Mouse (Mus musculus): ENCODE measurements around the gene Gm21985.
A peak's percentile ranks its signal among the peaks of the same experiment; 100 is the strongest.

Gene Gm21985

DNA sequence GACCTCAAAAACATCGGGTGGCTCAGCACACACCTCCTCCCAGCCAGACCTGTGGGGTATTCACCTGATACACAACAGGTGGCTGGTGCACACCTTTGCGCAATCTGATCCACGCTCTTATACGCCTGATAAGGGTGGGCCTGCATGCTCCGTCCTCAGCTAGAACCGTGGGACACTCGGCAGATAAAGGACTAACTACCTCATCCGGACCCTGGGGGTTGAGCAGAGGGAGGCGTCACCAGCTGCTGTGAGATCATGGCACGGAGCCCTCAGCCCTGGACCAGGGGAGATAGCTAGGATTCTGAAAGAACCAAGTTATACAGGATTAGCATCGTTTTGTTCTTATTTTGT lies at the start of gene Gm21985:
Gm21985 (plus strand) TSS at position 73 of the 351 bp plus-strand sequence.
- peak; percentile 61 for DNase-seq (ENCODE audit: low spot score)

DNA sequence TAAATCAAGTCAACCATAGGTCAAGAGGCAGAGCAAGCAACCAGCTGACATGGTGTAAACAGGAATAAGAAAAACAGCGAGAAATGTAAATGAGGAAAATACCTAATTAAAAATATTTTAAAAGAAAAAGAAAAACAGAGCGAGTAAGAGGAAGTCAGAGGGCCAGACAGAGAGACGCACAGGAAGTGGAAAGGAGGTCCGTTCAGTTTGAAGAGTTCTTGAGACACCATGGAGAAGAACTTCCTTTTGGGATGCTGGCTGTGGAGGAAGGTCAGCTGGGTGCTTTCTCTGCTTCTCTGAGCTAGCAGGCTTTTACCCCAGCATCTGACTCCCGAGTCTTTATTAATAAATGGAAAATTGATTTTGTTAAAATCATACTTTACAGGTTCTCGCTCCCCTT lies 48.5 kb upstream of the Gm21985 start:
- no peak for DNase-seq (ENCODE audit: low spot score)

DNA sequence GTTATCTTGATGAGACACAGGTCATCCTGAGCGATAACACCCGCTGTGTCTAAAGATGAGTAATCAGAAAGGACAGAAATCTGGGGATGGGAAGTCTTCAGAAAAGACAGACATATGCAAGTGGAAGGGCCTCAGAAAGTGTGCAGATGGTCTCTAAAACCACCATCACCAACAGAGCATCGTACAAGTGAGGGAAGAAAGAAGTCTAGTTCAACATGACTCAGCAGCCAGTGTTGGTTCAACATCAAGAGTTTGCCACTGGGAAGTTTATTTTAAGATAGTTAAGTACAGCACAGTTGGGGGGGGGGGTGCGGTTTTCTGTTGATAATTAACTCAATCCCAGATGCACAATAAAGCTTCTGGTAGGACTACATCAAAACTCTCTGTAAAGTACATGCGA lies 45.2 kb upstream of the Gm21985 start:
- no peak for DNase-seq (ENCODE audit: low spot score)

DNA sequence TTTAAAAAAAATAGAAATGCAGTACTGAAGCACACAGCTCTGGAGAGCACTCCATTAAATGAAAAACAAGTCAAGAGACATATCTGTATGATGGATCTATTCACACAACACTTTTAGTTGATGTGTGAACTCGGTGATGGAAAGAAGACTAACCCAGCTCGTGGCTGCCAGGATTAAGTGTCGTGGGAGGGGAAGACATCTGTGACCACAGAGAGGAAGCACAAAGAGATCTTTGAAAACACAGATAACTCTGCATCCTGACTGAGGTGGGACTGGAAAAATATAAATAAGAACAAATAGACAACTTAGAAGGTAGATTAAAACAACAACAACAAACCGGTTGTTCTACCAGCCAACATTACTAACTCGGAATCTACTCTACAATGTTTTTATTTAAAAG lies 43.5 kb upstream of the Gm21985 start:
- DNase-seq (ENCODE audit: low spot score) = no peak

DNA sequence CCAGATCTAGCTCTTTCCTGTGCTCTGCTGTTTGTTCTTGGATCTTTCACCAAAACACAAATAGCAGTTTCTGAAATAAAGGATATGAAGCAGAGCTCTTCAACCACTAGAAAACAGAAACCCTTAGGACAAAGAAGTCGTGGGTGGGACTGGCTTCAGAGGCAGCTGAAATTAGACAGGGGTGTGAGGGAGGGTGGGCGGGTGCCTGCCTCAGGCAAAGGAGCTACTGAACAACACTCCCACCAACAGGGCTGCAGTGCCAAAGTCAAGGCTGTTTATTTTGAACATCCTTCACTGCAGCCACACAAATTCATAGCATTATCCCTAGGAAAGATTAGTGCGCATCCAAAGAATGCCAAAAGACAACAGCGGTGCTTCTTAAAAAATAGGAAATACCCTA lies 41.8 kb upstream of the Gm21985 start:
- no peak for DNase-seq (ENCODE audit: low spot score)

DNA sequence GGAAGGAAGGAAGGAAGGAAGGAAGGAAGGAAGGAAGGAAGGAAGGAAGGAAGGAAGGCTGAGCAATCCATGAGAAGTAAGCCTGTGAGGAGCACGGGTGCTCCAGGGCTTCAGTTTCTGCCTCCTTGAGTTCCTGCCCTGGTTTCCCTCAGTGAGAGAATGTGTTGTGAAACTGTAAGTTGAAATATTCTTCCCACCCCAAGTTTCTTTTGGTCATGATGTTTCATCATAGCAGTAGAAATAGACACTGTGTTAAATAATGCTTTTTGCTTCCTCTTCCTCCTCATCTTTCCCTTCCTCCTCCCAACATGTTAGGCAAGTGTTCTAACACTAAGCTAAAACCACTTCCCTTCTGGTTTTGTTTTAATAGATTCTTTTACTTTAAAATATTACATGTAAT lies 33.5 kb upstream of the Gm21985 start:
- DNase-seq (ENCODE audit: low spot score) = no peak

DNA sequence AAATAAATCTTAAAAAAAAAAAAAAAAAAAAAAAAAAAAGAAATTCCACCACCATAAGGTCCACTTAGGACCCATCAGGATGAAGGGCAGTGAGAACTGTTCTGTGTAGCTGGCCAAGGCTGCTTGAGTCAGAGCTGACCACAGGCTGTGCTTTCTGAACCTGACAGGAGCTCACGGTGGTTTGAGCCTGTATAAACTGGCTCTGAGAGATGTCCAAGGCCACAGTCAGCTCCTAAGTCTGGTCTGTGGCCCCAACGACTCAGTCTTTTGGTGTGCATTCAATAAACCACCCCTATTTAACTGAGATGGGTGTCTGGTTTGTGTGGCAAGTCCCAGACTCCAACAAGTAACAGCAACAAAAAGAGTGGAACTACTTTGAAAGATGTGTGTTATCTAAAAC lies 29.5 kb upstream of the Gm21985 start:
- DNase-seq (ENCODE audit: low spot score) = no peak

DNA sequence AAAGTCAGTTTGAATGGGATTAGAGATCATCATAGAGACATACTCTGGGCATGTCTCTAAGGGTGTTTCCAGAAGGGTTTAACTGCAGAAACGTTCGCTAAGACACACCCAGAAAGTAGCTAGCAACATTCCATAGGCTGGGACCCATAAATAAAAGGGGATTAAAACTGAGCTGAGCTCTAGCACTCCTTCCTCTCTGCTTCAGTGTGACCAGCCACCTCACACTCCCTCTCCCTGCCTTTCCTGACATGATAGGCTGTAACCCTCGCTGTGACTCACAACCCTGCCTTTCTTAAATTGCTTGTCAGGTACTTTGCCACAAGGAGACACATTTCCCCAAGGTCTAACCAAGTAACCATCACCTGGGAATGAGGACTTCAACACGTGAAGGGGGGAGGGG lies 28.1 kb upstream of the Gm21985 start:
- DNase-seq (ENCODE audit: low spot score) = no peak

DNA sequence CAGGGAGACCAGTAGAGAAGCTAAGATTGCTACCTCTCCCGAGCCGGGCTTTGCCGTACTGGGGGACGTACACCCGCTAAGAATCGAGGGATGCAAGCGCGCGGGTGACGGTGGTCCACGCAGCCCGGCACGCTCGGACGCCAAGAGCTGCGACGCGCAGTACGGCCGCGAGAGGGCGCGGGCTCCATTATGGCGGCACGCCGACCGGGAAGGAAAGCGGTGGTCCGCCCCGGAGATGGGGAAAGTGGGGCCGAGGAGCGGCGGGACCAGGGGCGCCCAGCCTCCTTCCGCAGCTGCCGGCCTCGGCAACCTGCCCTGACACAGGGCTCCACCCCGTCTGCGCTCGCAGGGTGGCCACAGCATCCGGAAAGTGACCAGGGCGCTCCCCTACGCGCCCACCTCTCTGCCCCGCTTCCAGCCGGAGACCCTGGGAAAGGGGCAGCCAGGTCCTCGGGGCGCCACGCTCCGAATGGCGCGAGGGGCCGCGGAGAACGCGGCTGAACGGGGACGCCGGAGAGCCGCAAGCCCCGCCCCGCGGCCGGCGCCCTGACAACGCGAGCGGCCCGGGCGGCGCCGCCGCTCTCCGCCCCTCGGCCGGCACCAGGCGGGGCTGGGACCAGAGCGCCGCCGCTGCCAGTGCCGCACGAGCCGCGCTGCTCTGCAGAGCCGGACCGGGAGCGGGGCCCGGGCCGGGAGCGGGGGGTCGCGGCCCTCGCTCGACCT lies 26.7 kb upstream of the Gm21985 start, which contains the start of gene Lpcat4:
Lpcat4 (plus strand) TSS at position 257 of the 723 bp plus-strand sequence.
- DNase-seq (ENCODE audit: low spot score) = peak; percentile 87

DNA sequence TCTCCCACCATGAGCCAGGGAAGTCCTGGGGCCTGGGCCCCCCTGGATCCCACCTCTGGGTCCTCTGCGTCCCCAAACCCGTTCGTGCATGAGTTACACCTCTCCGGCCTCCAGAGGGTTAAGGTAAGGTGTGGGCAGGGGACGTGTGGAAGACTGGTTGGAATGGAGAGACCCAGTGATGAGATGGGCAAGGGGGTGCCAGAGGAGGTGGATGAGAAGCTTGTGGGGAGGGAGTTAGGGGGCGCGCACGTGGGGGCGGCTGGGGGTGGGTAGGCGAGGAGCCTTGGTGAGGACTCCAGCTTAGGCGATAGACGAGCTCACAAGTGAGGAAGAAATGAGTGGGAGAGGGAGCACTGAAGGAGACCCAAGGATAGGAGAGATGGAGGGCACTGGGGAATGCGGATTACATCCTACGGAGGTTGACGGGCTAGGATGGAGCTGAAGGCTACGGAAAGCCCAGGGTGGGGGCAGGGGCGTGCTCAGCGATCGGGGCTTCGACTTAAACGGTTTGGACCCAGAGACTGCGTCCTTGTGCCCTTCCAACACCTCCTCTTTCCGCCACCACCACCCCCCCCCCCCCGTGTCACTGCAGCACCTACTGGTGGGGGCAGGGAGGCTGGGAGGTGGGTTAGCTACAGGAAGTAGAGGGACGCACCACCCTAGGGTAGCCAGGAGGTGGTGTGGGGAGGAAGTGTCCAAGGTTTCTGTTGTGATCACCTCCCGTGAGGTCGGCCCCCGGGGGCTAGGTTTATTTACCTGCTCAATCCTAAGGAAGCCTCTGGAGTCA lies 26.0 kb upstream of the Gm21985 start:
- no peak for DNase-seq (ENCODE audit: low spot score)

DNA sequence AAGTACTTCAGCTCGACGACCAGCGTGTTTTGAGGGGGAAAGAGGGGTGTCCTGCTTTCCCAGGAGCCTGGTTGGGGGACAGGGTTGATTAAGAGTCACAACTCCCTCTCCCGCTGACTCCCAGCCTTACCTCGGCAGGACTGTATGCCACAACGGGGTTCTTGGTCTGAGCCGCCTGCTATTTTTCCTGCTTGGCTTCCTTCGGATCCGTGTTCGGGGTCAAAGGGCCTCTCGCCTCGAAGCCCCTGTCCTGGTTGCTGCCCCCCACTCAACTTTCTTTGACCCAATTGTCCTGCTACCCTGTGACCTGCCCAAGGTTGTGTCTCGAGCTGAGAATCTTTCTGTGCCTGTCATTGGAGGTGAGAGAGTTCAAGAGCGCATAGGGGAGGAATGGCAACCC lies 24.3 kb upstream of the Gm21985 start:
- DNase-seq (ENCODE audit: low spot score) = no peak

DNA sequence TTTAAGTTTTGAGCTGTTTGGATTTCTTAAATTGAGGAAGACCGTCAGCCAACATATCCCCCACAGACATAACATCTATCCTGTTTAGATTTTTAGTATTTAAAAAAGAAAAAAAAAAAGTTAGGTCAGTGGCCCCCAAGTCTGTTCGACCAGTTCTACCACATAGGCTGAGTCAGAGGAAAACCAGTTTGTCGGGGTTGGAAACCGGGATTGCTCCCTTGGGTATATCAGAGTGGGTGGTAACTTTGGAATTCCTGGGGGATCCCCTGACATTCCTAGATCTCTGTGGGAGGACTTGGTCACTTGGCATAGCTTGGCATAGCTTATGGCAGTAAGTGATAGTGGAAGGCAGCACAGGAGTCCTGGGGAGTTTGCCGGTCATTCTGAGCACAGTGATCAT lies 20.8 kb upstream of the Gm21985 start:
- no peak for DNase-seq (ENCODE audit: low spot score)

DNA sequence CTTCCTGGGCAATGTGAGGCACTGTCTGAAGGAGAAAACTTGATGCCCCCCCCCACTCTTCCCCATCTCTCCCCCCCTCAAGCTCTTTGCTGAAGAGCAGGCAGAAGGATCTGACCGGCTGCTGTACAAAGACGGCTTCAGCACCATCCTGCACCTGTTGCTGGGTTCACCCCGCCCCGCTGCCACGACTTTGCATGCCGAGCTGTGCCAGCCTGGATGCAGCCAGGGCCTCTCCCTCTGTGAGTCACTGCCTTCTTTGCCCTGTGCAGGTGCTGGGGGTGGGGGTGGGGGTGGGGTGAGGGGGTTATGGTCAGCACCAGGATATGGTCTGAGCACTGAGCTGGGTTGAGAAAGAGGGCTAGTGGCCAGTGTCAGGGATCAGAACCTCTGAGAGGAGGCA lies 19.9 kb upstream of the Gm21985 start:
- DNase-seq (ENCODE audit: low spot score) = no peak

DNA sequence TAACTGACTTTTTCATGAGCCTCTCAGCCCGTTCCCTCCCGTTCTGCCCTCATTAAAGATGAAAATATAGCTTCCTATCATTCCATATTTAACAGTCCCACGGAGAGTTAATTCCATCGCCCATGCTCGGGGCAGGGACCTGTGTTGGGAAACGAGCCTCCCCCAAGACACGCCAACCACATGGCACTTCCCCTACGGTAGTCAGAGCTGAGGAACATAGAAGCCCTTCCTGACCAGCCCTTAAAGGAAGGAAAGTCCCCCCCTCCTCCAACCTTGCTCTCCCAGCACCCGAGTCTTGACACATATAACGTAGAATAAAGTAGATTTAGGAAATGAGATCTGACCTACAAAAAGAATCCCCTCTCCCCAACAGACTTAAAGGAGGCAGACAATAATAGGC lies 18.8 kb upstream of the Gm21985 start:
- DNase-seq (ENCODE audit: low spot score) = no peak

DNA sequence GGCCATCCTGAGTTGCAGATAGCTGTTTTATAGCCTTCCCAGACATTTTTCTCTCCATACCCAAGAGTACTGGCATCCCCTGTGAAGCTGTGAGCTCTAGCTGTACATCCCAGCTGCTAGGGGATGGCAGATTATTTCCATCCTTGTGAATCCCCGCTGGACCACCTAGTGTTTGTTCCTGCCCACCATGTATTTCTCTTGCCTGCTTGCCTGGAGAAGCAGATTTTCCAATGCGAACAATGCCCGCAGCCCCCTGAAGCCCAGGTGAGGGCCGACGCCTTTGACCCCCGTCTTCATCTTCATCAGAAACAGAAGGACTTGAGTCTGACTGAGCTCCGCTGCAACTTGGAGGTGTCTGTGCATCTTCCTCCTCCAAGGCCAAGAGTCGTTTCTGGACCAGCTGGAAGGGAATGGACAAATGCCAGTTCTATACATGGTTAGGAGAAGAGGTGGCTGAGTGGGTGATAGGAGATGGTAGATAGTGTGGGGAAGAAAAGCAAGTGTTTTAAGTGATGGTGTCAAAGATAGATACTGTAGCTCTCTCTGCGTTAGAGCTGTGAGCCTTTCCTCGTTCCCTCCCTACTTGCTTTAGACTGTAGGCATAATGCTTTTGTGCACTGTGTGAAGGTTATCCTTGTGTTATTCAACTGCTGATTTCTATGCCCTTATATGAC lies 16.2 kb upstream of the Gm21985 start:
- no peak for DNase-seq (ENCODE audit: low spot score)

DNA sequence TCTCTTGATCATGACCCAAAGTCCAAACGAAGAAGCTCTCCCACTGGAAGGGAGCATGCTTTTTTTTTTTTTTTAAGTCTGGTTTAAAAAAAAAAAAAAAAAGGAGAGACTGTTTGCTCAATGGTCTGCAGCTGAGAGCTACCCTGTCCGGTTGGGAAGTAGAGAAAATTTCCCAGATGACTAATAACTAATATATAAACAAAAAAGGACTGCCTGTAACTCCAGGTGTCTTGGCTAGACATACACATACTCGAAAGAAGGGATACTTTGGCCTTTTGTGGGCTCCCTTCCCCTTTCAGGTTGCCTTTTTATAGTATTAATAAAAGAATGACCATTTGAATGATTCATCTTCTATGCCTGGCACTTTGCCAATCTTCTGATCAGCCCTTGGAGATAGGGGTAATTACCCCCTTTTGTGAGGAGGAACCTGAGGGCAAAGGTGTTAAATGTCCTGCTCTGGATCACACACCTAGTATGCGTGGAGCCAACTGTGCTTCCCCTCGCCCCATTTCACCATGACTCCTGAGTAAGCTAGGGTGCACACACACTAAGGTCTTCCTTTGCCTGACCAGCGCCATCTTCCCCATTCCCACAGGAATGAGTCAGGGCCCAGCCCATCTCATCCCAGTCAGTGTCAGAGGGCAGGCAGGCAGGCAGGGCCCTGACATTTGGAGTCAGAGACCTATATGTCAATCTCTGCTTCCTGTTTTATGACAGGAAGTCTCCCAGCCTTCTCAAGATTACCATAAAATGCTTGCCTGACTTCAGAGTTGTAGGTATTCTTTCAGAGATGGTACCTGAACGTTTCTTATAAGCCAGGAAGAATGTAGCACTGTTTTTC lies 11.2 kb upstream of the Gm21985 start:
- DNase-seq (ENCODE audit: low spot score) = no peak

DNA sequence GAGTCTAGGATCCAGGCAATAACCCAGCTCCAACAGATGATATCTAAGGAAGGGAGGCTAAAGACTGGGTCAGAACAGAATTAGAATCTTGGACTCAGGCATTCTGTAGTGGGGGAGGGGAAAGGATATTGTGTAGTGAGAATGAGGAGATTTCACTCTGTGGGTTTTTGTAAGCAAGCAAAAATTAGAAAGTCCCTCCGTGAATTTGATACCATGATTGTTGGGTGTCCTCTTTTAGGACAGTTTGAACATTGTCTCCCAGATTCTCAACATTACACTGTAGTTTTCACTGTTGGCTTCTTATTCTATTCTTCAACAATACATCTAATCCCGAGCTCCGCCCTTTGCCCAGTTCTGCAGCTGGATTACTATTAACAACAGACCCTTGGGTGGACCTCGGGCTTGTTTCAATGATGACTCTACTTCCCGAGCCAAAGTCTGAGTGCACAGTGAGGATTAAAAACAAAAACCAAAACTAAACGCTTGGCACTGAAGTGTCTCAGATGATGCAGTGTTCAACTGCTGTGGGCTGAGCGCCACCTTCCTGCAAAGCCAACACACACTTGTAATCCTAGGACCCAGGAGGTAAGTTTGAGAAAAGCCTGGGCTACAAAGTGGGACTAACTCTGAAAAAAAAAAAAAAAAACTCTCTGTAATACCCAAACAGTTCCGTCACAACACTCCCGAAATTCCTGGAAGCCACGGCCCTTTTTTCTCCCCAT lies 6.7 kb upstream of the Gm21985 start, which contains the start of gene Nutm1:
Nutm1 (minus strand) TSS at position 51 of the 722 bp plus-strand sequence.
- DNase-seq (ENCODE audit: low spot score) = peak; percentile 29

DNA sequence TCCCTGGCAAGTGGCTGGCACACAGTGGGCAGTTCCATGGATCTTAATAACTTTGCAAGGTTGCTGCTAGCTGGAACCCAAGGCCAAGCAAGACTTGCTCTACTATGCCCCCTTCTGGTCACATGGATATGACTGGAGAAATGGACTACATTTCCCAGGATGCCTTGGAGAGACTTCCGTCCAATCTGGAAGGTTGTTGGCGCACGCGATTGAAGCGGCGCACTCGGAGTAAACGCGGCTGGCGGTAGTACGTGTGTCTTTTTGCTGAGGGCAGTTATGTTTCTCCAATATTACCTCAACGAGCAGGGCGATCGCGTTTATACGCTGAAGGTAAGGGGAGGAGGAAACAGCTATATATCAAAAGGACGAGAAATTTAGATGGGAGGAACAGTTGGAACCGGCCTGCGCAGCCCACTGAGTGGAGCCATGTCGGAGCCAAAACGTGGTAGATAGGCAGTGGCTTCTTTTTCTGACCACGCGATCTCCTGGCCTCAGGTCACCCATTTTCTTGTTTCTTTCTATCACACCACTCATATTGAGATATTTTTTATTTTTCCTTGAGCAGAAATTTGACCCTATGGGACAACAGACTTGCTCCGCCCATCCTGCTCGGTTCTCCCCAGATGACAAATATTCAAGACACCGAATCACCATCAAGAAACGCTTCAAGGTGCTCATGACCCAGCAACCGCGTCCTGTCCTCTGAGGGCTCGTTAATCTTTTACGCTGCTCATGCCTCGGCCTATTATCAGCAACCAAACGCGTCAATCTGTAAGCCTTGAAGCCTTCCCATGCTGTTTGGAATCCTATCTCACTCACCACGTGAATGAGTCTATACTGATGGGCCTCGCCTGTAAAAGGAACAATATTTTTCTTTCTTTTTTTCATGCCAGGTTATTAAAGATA lies 4.1 kb upstream of the Gm21985 start, which contains the start of gene Nop10:
Nop10 (plus strand) TSS at position 179 of the 906 bp plus-strand sequence.
- peak; percentile 78 for DNase-seq (ENCODE audit: low spot score)

DNA sequence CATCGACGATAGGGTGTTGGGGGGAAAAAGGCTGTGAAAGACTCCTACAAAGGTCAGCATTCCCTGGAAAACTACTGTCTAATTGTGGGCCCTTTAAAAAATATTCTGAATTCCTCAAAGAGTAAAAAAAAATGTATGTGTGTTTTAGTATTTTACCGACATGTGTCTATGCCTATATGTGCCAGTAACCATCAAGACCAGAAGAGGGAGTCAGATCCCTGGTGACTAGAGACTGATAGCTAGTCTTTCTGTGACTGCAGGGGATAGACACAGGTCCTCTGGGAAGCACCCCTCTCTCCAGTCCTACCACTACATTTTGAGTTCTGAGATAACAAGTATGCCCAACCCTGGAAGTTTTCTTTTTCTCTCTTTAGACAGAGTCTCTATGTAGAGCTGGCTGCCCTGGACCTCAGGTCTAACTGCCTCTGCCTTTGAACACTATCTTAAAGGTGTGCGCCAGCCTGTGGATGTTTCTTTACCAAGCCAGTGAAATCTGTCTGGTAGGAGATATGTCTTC lies 3.3 kb upstream of the Gm21985 start:
- no peak for DNase-seq (ENCODE audit: low spot score)

DNA sequence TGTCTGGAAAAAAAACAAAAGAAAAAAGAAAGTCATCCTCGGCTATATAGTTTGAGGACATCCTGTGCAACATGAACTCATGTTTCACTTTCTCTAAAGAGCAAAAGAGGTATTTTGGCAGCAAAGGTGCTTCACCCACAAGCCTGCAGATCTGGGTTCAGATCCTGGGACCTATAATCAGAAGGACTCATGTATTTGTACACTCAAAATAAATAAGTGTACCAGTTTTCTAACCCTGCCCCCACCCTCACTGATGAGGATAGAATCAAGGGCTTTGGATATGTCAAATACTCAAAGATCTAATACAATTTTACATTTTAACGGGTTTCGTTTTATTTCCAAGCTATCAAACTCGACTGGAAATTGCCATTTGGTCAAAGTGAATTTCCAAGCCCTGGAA lies 1.8 kb upstream of the Gm21985 start:
- DNase-seq (ENCODE audit: low spot score) = no peak

All from ovary, postnatal 36 days (tissue).